Mouse (Mus musculus) retina, adult 2 months (tissue): Measurements from ENCODE around the gene Spert.

Source experiments
- DNase-seq: peaks from one replicate; pipeline ENCODE4 v3.0.0-alpha.2; 2012; ENCODE audit warnings: low read depth, low spot score

Spert gene

DNA sequence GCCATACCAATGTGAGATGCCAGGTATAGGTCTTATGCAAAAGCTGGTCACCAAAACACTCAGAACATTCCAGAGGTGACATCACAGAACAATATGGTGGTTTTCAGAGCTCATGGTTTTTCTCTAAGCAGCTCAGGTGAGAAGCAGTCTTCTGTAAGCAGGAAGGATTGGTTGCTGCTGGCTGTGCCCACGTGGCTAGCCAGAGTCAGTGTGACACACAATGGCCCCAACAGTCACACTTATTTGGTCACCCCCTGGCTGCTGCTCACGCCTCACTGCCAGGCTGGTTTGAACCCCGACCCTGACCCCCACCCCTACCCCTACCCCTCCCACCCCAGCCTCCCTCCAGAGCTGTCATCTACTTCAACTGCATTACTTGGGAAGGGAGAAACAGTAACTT, at the start of gene Spert:
Spert (minus strand) TSS at position 139 of the 400 bp plus-strand sequence.
- DNase-seq: no peak

DNA sequence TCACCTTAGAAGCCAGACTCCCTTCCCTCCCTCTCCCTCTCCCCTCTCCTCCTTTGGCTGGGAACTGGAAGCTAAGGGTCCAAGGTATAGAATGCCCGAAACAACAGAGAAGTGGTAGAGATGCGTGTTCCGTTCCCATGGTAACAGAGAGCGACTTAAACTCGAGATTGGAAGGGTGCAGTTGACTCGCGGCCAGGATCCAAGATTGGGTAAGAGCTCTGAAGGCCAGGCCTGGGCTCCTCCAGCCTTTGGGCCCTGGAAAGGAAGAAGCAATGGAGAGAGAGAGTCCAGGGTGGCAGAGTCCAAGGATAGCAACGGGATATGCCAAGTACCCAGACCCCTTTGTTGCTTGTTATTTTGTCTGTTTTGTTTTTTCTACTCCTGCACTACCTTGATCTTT, 49.2 kb upstream of the Spert start, which contains the start of gene Erich6b:
Erich6b (plus strand) TSS at position 180 of the 400 bp plus-strand sequence.
- DNase-seq: no peak

DNA sequence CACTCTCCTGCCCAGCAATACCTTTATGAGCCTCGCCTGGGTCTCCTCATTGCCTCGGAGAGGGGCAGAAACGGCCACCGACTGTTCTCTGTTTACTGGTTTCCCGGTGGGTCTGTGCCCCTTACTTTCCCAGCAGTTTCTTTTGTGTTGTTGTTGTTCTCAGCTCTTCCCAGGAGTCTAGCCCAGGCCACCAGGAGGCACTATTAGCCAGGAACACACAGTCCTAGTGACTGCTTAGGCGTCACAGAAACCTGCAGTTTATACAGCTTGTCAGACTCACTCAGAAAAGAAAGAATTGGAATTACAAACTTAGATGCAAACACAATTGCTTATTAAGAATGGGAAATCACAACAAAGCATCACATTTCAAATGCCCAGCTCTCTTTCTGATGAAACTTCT, 48.5 kb upstream of the Spert start:
- DNase-seq: no peak

DNA sequence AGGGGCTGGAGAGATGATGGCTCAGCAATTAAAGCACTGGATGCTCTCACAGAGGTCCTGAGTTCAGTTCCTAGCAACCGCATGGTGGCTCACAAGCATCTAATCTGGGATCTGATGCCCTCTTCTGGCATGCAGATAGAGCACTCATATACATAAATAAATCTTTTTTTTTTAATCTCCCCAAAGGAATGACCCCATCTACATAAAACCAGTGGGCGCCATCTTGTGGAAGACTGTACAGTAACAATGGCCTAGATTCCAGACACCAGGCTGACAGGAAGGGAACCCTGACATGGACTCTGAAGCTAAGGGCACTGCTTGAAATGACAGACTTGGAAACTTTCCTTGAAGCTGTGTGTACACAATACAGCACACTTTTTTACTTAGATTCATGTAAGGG, 47.9 kb upstream of the Spert start:
- DNase-seq: no peak

DNA sequence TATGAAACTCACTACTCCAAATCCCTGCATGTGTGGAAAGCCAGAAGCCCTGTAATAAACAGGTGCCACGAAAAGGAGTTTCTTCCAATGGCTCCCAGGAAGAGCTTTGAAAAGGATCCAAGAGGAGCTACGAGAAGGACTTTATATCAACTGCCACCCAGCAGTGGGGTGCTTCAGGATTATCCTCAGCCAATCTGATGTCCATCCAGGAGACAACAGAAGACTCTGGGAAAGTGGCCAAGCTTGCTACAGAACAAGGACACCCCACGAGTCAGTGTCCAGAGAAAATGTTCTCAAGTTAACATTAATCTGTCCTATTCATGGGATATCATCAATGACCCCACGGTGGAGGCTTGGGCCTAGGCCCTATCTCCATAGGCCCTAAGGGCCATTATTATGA, 44.7 kb upstream of the Spert start:
- DNase-seq: no peak

DNA sequence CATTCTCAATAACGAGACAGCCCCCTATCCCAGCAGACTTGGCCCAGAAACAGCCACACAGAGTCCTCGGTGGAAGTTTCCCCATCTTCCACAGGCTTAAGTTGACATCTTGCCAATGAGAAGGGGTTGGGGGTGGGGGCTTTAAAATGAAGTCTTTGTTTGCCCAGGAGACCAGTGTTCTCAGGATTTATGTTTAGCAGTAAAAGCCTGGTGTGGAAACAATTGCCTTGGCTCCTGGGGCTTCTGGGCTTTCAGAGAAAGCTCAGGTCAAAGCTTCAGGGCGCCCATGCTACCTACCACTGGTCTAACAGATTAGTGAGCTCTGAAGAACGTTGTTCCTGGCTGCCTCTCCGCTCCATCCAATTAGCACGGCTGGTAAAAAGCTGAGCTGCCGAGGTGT, 43.2 kb upstream of the Spert start:
- no peak for DNase-seq

DNA sequence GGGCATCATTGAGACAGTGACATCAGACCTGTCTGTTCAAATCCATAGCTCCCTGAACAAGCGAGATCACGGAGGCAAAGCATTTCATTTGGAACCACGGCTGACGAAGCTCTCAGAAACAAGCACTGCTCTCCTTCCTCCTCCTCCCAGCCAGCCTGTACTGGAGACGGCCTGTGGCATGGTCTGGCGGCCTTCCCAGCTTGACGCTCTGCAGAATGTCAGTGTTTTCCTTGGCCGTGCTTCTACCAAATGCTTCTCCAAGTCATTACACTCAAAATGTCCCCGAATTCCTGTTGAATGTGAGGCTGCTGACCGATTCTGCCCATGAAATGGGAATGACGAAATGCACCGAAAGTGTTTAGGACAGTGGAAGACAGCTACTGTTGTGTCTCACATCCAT, 42.4 kb upstream of the Spert start:
- no peak for DNase-seq

DNA sequence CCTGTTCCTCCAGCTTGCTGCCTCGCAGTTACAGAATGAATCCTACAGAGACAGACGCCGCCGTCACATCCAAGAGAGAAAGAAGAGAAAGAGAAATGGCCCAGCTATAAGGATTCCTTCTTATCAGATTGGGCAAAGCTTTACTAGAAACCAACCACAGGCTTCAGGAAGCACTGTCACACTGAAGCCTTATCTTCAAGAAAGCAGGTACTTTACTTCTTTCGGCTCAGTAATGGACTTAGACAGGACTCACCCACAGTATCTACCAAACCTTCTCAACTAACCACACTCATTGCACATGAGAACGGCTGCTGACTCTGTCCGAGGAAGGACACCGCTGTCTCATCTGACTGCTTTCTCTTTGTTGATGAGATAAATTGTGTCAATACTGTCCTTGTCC, 36.0 kb upstream of the Spert start:
- no peak for DNase-seq

DNA sequence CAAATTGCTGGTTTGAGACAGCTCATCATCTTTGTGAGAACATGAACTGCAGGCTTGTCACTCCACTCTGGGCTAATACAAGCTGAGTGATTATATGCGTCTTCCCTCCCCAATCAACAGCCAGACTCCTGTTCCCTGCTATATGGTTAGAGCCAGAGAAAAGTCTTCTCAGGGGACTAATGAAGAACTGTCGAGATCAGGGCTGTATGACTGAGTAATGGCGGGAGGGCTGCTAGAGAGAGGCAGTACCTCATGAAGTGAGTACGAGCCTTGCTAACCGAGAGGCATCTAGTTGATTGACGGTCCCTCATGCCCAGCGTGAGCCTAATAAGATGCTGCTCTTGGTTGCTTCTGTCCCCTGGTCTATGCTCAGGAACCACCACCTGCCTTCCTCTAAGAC, 30.1 kb upstream of the Spert start:
- DNase-seq: no peak

DNA sequence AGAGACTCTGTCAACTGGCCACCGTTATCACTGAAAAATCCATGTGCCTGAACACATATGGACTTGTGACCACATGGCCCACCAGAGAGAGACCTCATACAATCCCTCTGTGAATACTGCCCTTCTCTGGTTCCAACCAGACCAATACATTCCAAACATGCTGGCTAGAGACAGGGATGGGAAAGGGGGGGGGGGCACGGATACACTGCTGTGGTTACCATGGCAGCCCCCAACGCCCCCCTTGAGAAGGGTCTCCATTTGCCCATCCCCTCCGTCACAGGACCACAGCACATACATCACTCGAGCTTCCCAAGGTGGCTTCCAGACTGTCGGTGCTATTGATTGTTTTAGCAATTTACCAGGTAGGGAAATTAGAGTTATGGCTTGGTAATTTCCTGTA, 23.5 kb upstream of the Spert start:
- no peak for DNase-seq

DNA sequence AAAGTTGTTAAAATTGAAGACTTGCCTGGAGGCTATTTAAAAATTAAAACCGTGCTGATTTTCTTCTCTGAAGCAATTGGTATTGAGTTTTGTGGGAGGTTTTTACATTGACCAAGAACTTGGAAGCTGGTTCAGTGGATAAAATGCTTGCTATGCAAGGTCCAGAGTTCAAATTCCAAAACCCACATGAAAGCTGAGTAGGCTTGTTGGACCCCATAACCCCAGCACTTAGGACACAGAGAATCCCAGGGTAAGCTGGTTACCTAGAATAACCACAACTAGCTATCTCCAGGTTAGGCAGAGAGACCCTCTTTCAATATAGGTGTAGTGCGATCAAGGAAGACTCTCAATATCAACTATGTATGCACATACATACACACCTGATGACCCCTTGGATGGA, 16.3 kb upstream of the Spert start:
- DNase-seq: no peak

DNA sequence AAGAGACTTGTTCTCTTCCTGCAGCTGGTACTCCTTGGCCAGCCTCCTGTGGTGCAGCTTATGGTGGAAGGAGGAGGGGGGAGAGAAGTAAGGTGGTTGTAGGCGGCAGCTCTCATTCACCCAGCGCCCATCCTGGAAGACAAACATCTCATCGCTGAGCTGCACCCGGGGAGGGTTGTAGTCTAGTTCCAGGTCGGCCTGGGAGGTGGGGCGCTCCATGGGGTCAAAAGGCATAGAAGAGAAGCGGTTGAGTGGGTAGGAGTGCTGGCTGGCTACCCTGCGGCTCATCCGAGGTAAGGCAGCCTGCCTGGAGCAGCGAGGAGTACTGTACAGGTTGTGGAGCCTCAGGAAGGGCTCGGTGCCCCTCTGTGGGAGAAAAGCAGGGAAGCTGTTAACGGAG, 9.0 kb downstream of the Spert start:
- DNase-seq: no peak

DNA sequence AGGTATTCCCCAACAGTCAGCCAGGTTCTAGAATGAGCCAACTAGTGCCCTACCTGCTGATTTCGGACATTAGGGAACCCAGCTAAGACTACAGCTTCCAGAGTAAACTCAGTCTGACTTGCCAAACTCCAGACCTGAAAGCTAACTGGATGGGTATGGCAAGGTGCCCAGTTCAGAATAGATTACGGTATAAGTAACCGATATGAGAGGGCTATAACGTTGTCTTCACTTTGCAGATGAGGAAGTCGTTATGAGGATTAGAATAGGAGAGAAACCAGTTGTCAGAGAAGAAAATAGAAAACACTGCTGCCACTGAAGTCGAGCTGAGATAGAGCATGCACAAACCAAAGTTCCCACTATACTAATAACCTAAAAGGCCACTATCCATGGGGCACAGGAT, 13.9 kb downstream of the Spert start:
- no peak for DNase-seq

DNA sequence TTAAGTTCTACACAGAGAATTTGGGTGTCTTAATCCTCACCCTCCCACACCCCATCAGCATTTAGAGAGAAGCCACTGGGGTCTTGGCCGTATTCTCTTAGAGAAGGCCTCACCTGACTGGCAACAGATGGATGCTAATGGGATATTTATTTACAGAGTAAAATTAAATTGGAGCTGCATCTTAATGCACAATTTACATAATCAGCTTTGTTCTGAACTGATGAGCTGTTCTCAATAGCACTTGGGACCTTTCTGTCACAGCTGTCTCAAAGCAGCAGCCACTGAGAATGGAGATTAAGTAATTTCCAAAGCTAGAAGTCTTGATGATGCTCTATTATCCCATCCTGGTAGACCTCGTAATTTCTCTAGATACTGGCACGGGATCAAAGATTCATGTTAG, 26.6 kb downstream of the Spert start:
- DNase-seq: no peak

DNA sequence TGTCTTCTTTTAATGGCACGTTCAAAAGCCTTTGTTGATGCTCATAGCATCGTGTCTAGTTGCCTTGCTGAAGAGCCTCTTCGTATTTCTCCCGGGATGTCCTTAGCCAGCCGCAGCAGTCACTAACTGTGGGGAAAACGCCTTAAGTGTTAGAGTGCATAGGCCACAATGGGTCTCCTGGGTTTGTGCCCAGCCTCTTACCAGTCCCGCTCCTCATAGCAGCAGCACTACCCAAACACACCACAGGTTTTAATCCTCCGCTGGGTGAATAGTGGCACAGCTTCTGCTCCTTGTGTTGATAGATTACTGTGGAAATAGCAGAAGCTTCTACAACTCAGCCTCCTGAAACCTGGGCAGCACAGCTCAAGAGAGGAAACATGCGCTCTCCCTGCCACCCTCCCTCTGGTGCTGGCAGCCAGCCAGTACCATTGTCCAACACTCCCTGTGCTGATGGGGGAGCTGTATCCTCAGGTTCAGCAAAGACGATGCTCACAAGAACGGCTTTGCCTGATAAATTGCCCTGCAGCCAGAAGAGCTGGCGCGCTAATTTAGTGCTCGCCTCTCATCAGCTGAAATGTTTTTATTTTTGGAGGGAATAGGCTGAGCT, 27.3 kb downstream of the Spert start:
- no peak for DNase-seq

DNA sequence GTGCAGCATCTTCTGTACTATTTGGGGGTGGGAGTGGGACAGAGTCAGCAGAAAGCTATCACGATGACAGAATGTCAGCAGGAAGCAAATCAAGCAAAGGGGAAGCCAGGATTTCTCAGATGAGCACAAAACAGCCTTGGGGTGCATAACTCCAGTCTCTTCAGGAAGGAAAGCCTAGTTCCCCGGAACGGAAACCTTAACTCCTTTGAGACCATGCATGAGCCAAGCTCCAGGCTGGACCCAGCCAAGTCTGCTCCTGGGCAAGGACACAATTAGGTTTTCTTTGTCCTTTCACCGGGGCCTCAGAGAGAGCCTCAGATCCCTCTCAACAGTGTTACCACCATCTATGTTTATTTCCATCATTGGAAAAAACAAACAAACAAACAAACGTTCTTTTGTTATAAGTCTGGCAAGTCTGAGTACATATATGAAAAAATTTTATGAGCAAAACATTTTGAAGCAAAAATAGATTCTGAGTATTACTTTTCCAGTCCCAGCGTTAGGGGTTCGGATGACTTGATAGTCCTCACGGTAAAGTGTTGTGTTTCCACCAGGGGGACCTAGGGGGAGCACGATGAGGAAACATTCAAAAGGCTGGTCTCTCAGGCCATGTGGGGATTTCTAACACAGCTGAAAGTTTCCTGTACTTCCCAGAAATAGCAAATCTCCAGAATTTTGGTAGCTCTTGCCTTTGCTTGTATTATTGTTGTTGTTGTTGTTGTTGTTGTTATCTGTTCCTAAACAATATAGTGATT, 31.2 kb downstream of the Spert start:
- DNase-seq: no peak

DNA sequence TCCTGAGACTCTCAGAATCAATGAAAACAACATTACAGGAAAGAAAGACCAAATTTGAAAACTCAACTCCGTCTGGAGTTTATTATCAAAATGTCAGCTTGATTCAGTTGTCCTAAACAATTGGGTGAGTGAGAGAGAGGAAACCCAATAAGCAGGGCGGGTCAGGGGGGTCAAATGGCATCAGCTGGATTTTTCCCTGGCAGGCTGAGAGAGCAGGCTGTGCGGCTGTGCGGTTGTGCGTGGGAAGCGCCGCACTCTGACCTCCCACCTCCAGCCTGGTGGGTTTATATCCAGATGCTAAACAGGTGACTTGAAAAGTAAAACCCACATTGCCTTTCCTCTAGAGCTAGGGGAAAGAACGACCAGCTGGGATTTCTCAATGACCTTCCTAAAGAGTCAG, 51.2 kb downstream of the Spert start:
- no peak for DNase-seq

DNA sequence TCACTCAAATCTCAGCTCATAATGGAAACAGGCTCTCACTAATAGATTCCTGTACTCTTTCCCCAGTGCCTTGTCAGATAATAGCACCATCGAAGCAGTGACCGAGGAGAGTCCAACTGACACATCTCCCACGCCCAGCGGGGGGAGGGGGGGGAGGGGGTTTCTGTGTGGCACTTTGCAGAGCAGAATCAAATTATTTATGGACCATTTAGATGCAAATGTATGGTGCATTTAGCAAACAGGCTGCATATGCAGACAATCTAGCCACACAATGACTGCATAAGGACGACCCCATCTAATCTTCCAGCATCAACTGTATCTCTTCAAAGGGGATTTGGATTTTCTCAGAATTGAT, 51.9 kb downstream of the Spert start:
- DNase-seq: no peak

DNA sequence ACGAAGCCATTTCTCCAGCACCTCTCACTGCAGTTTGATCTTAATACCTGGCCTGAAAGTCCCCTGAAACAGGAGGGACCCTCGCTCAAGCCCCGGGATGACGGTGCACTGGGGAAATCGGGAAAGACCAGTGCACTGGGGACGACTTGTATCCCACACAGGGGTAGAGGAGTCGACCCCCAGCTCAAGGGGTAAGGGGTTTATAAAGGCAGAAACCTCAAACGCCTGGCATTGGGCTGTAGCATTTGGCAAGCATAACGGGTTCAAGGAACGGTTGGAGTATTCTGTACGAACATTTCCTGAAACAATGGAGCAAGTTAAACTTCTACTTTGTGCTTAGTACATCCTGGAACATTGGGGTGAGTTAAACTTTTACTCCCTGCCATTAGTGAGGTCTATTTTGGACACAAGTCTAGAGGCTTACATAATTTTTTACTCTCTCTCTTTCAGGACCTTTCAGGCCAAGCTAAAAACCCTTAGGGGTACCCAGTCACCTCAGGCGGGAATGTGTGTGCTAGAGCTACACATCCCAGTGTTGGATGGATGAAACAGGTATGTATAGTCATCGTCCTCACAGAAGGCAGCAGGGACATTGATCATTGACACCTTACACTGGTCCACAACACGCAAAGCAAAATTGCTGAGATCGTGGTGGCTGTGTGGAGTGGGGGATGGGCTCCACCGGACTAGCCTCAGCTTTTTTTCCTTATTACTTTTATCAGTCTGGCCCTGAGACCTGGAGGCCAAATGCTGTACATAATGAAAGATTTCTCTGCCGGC, 52.5 kb downstream of the Spert start:
- no peak for DNase-seq

DNA sequence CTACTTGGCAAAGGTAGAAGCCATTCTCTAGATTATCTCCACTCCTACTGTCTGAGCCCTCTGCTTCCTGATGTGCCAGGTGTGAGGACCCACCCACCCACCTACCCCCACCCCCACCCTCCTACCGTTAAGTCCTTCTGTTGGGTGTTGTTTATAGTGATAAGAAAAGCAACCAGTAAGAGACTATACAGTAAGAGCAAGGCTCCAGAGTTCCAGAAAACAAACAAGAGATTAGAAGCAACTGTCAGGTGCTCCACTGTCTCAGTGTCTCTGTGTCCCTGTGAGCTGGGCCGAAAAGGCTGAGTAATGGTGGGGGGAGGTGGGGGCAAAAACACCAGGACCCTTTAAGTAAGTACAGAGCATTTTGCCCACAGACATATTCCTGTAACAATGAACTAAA, 53.7 kb downstream of the Spert start:
- DNase-seq: no peak
